Mouse (Mus musculus) liver, postnatal 0 days (tissue): Measurements from ENCODE around the gene Lyrm7. TPM values are rescaled to one million over a fixed set of nuclear protein-coding genes. Genes with fewer than 3 reads are reported as not detected.

ENCODE experiments used
- ATAC-seq: fragments of 200-750 bp; cut with Nextera tagmentation; 2 replicates; pipeline ENCODE4 v1.8.0; 2017; ENCODE audit warnings: mild to moderate bottlenecking, moderate library complexity
- DNase-seq: peaks from one replicate; pipeline ENCODE4 v3.0.0-alpha.2; 2016
- H3K27ac ChIP-seq: fragments of 300-500 bp; sonication (generic); 2 replicates; pipeline ENCODE4 v1.5.1; 2014; ENCODE audit warnings: antibody characterized with exemption, moderate library complexity, mild to moderate bottlenecking, low read depth
- H3K27me3 ChIP-seq: fragments of 300-500 bp; sonication (generic); 2 replicates; pipeline ENCODE4 v1.6.1; 2014; ENCODE audit warnings: low read length, control low read depth, mixed read lengths; ENCODE audit not compliant: insufficient read depth
- H3K36me3 ChIP-seq: fragments of 300-500 bp; sonication (generic); replicated peaks from 2 replicates; pipeline ENCODE4 v1.6.1; 2014; ENCODE audit warnings: mild to moderate bottlenecking, control low read depth, low read length, moderate library complexity, mixed read lengths; ENCODE audit not compliant: insufficient read depth
- H3K4me1 ChIP-seq: fragments of 300-500 bp; sonication (generic); 2 replicates; pipeline ENCODE4 v1.6.1; 2014; ENCODE audit warnings: antibody characterized with exemption, mild to moderate bottlenecking, control low read depth; ENCODE audit not compliant: insufficient read depth
- H3K4me2 ChIP-seq: fragments of 300-500 bp; sonication (generic); 2 replicates; pipeline ENCODE4 v1.6.1; 2014; ENCODE audit warnings: low read depth, mild to moderate bottlenecking, low read length, moderate library complexity, mixed read lengths
- H3K4me3 ChIP-seq: fragments of 300-500 bp; sonication (generic); 2 replicates; pipeline ENCODE4 v1.5.1; 2014; ENCODE audit warnings: low read depth, low read length
- H3K9ac ChIP-seq: fragments of 300-500 bp; sonication (generic); replicated peaks from 2 replicates; pipeline ENCODE4 v1.6.1; 2014; ENCODE audit warnings: mild to moderate bottlenecking, moderate library complexity
- H3K9me3 ChIP-seq: fragments of 300-500 bp; sonication (generic); 2 replicates; pipeline ENCODE4 v1.6.1; 2016; ENCODE audit warnings: mild to moderate bottlenecking, control low read depth, low read length, mixed read lengths
- CTCF ChIP-seq: sonication (generic); IDR thresholded peaks from 2 replicates; pipeline ENCODE4 v1.5.1; 2016; ENCODE audit warnings: antibody characterized with exemption, low read depth
- EP300 ChIP-seq: IDR thresholded peaks from 2 replicates; pipeline ENCODE4 v1.6.1; 2016; ENCODE audit warnings: antibody characterized with exemption, low read depth, mild to moderate bottlenecking
- WGBS: fragments of 180-500 bp; shearing (Covaris S2); extraction: QIAGEN DNeasy Blood & Tissue Kit; methylation state at CpG from one replicate; pipeline ENCODE4 v1.1.7; 2014; ENCODE audit not compliant: insufficient replicate concordance; 5-methylcytosine and 5-hydroxymethylcytosine counted together
- polyA plus RNA-seq: library from polyadenylated mRNA; unstranded; fragments of >200 nt; fragmentation: Nextera tagmentation; extraction: Ambion mirVana; gene quantifications from 2 replicates; pipeline ENCODE4 v1.2.1, GENCODE M21; 2015

Lyrm7 gene
- polyA plus RNA-seq, 1 experiment from 2014 or later: 2.9 TPM

DNA sequence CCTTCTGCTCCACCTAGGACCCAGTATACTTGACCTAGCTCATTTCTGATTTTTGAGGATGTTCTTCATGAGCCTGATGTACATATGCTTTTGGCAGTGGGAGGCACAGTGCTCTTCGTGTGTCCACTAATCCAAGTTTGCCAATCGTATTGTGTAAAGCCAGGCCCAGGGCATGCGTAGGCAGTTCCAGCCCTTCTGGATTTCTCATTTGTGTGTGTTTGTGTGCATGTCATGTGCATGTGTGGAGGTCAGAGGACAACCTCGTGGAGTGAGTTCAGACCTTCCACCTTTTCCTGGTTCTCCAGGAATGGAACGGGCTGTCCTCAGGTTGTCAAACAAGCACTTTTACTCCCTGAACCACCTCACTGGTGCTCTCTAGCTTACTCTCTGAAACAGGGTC, 51.1 kb downstream of the Lyrm7 start:
- ATAC-seq: peak; percentile 74
- H3K27ac ChIP-seq: no peak overlapping the region
- H3K36me3 ChIP-seq: no peaks in the 10 kb centered on the region
- H3K4me1 ChIP-seq: peaks cover 9% of the 10 kb centered on the region
- no peak overlapping the region for H3K9ac ChIP-seq
- WGBS: 67% methylated on average over 5 of the region's 5 CpGs
- H3K4me2 ChIP-seq: no peak overlapping the region
- TF ChIP-seq EP300: no peak
- no peak for TF ChIP-seq CTCF
- H3K9me3 ChIP-seq: no peaks in the 10 kb centered on the region
- H3K4me3 ChIP-seq: no peak overlapping the region
- no peaks in the 10 kb centered on the region for H3K27me3 ChIP-seq
- DNase-seq: no peak

DNA sequence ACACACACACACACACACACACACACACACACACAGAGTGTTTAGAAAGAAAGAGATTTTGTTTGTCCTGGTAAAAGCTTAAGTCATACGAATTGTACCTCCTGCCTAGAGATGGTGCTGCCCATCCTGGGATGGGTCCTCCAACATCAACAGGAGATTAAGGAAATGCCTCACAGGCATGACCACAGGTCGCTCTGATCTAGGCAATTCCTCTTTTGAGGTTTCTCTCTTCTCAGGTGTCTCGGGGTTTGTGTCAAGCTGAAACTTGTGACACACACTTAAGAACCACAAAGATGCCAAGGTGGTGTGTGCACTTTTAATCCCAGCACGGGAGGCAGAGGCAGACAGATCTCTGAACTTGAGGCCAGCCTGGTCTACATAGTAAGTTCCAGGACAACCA, 52.5 kb downstream of the Lyrm7 start:
- no peak overlapping the region for H3K4me3 ChIP-seq
- H3K36me3 ChIP-seq: no peaks in the 10 kb centered on the region
- ATAC-seq (no peak), DNase-seq (no peak)
- TF ChIP-seq CTCF: no peak
- H3K4me1 ChIP-seq: peaks cover 9% of the 10 kb centered on the region
- H3K27ac ChIP-seq: peak overlapping the region; percentile 11; the same call in 1 of the 2 replicates
- no peak overlapping the region for H3K9ac ChIP-seq
- WGBS: 50% methylated on average over 4 of the region's 4 CpGs
- no peaks in the 10 kb centered on the region for H3K27me3 ChIP-seq
- no peaks in the 10 kb centered on the region for H3K9me3 ChIP-seq
- 0 out of 2 replicates have a peak overlapping the region, but pooled peaks have one; percentile 18 for H3K4me2 ChIP-seq

DNA sequence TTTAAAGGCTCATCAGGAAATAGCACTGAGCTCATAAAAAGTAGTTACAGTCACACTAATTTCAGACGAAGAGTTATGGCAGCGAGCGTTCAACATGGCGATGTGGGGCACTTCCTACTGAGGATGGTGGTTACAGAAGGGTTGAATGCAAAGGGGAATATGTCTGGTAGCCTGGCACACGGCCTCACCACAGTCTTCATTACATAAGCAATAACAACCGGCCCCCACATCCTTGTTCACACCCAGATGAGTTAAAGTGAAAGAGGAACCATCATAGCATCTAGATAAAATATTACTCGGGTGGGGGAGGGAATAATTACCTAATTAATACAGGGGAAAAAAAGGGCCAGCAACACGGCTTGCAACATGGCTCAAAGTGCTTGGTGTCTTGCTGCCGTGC, 53.0 kb downstream of the Lyrm7 start:
- no peaks in the 10 kb centered on the region for H3K9me3 ChIP-seq
- peaks cover 12% of the 10 kb centered on the region for H3K4me1 ChIP-seq
- H3K27me3 ChIP-seq: no peaks in the 10 kb centered on the region
- peak; percentile 34 for ATAC-seq
- peak overlapping the region; percentile 11; the same call in 1 of the 2 replicates for H3K4me2 ChIP-seq
- DNase-seq: peak; percentile 27
- H3K4me3 ChIP-seq: no peak overlapping the region
- H3K9ac ChIP-seq: no peak overlapping the region
- 33% methylated on average over 9 of the region's 9 CpGs for WGBS
- no peaks in the 10 kb centered on the region for H3K36me3 ChIP-seq
- peak overlapping the region; percentile 64 for H3K27ac ChIP-seq
- TF ChIP-seq CTCF: no peak
- no peak for TF ChIP-seq EP300

DNA sequence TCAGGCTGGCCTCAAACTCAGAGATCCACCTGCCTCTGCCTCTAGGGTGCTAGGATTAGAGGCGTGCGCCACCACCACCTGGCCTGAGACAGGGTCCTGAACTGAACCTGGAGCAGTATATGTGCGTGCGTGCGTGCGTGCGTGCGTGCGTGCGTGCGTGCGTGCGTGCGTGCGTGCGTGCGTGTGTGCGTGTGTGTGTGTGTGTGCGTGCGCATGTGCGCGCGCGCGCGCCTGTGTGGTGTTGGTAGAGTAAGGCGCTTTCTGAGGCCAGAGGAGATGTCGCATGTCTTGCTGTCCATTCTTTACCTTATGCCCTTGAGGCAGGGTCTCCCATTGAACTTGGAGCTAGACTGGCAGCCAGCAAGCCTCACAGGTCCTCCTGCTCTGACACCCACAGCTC, 53.8 kb downstream of the Lyrm7 start:
- Histone ChIP-seq H3K4me3 (no peak overlapping the region), H3K9me3 (no peaks in the 10 kb centered on the region), H3K27me3 (no peaks in the 10 kb centered on the region), H3K4me1 (peaks cover 13% of the 10 kb centered on the region), H3K4me2 (no peak overlapping the region), H3K36me3 (no peaks in the 10 kb centered on the region), H3K9ac (no peak overlapping the region), H3K27ac (no peak overlapping the region)
- no peak for ATAC-seq
- WGBS: 88% methylated on average over 28 of the region's 28 CpGs
- no peak for DNase-seq
- TF ChIP-seq CTCF (no peak), EP300 (no peak)

DNA sequence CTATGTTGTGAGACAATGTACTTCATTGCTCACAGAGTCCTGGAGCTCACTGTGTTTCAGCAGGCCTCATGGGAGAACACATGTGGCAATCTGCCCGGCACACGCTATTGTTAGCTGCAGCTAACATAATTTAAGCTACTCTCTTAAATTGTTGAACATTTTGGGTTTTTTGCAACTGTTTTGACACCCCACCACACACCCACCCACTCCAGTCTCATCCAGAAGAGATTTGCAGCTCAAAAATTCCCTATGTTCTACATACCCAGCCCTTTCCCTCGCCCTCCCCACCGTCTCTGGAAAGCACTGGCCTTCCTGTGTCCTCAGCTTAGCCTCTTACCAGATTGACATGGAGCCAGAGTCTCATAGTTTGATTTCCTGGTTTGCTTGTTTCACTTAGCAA, 55.5 kb downstream of the Lyrm7 start:
- ATAC-seq: no peak
- H3K4me2 ChIP-seq: no peak overlapping the region

DNA sequence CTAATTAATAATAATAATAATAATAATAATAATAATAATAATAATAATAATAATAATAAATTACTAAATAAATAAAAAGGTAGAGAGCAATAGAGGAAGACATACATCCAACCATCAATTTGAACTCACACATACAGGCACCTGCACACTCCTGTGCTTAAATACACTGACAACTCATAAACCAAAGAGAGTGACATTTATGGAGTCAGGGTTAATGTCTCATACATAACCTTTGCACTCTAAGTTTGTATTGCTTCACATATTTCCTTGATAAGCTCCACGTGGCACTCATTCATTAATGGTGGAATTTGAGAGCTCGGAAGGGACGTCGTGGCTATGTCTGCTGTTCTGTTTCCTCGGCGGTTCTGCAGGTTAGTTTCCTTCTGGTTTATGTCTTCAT, 58.1 kb downstream of the Lyrm7 start:
- no peak overlapping the region for H3K9ac ChIP-seq
- WGBS: 40% methylated on average over 6 of the region's 6 CpGs
- peaks cover 11% of the 10 kb centered on the region for H3K4me1 ChIP-seq
- DNase-seq (no peak), ATAC-seq (no peak)
- no peaks in the 10 kb centered on the region for H3K36me3 ChIP-seq
- H3K4me3 ChIP-seq: no peak overlapping the region
- H3K4me2 ChIP-seq: 0 out of 2 replicates have a peak overlapping the region, but pooled peaks have one; percentile 33
- H3K9me3 ChIP-seq: no peaks in the 10 kb centered on the region
- 0 out of 2 replicates have a peak overlapping the region, but pooled peaks have one; percentile 42 for H3K27ac ChIP-seq
- no peak for TF ChIP-seq EP300
- no peak for TF ChIP-seq CTCF
- H3K27me3 ChIP-seq: no peaks in the 10 kb centered on the region

More for the DNA sequence above, 55.5 kb downstream of the Lyrm7 start:
- no peak for TF ChIP-seq EP300
- no peak for TF ChIP-seq CTCF
- Histone ChIP-seq H3K4me3 (no peak overlapping the region), H3K27me3 (no peaks in the 10 kb centered on the region), H3K4me1 (peaks cover 11% of the 10 kb centered on the region), H3K27ac (no peak overlapping the region), H3K9me3 (no peaks in the 10 kb centered on the region), H3K36me3 (no peaks in the 10 kb centered on the region), H3K9ac (no peak overlapping the region)
- 81% methylated on average over 4 of the region's 4 CpGs for WGBS
- DNase-seq: no peak
